Mouse (Mus musculus) T-cell, adult 2 months (primary cell): ENCODE measurements around the gene Cope.

ENCODE experiments used
- DNase-seq: peaks from one replicate; pipeline ENCODE4 v3.0.0; 2022; ENCODE audit warnings: low spot score

Cope gene

GRCm38 (mm10) chr8:70313399-70313798 lies 11.1 kb downstream of the Cope start:
- no peak for DNase-seq

- DNase-seq, result no peak
Observed at GRCm38 (mm10) chr8:70315624-70316510, 13.5 kb downstream of the Cope start, which contains the start of gene Cers1. Gene Cers1 (plus strand): TSS chr8:70315775.

DNA sequence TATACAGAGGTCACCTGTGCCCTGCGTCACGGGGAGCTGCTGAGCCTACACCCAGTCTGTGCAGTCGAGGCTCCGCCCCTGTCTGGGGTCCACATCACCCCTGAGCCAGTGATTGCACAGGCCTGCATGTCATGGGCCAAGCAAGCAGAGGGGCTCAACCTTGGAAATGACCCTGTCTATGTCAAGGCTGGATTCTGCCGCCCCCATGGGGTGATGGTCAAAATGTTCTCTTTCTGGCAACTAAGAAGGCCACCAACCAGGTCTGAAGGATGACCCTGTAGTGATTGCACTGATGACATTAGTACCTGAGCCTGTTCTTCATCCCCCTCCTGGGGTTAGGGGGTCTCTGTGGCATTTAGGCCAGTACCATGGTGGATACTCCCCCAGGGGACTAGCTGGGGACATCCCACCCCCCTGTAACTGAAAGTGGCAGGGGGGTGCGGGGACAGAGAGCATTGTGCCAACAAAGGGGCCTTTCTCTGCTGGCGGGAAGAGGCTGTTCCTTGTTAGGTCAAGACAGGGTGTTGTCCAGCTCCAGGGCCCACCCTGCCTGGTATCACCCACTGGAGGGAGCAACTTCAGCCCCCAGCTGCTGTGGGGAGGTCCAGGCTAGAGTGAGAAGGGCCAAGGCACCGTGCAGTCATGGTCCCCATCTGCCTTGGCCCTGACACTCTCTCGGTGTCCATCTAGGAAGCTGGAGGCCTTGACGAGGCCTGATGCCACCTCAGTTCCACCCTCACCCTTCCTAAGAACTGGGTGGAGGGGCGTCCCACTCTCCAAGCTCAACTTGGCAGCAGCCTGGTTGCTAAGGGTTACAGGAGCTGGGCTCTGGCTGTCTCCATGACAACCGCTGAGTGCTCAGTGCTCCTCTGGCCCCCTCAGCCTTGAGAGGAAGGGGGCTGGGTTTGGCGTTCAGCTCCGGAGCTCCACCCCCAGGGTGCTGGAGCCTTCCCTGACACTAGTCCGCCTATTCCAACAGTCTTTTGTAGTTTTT lies 14.5 kb downstream of the Cope start:
- no peak for DNase-seq

GRCm38 (mm10) chr8:70317872-70318271 lies 15.6 kb downstream of the Cope start:
- no peak for DNase-seq

DNA sequence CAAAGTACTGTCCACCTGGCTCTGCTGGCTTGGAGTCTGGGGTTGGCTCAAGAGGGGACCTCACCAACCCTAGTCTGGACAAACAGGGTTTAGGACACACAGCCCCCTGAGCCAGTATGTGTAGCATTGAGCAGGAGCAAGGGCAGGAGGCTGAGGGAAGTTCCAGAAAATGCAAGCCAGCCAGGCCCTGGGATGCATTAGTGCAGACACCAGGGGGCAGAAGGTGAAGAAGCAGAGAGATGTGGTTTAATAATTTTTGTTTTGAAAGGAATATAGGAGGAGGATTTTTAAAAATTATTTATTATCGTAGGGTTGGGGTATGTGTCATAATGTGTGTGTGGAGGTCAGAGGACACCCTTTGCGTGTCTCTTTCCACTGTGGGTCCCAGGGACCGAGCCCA lies 21.4 kb downstream of the Cope start:
- no peak for DNase-seq

DNA sequence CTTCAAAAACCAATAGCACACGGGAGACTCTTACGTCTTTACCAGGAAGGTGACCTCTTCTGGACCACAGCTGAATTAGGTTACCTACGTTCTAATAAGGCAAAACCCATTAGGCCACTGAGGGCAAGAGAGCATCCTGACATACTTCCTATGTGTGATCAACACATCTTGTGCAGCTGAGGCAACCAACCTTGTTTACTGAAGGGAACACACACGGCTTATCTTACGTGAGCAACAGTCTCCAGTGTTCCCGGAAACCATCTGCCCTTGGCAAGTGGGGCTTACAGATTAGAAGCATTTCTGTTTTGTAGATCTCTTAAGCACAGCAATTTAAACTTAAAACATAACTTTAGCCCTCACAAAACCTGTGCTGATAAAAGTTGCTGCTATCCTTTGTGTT lies 25.2 kb downstream of the Cope start:
- DNase-seq, result no peak

- no peak for DNase-seq
Observed at GRCm38 (mm10) chr8:70329124-70329834, 27.0 kb downstream of the Cope start, which contains the start of gene Gdf1. Gene Gdf1 (plus strand): TSS chr8:70329817.

- no peak for DNase-seq
Observed at GRCm38 (mm10) chr8:70329835-70330740, 27.8 kb downstream of the Cope start.

DNA sequence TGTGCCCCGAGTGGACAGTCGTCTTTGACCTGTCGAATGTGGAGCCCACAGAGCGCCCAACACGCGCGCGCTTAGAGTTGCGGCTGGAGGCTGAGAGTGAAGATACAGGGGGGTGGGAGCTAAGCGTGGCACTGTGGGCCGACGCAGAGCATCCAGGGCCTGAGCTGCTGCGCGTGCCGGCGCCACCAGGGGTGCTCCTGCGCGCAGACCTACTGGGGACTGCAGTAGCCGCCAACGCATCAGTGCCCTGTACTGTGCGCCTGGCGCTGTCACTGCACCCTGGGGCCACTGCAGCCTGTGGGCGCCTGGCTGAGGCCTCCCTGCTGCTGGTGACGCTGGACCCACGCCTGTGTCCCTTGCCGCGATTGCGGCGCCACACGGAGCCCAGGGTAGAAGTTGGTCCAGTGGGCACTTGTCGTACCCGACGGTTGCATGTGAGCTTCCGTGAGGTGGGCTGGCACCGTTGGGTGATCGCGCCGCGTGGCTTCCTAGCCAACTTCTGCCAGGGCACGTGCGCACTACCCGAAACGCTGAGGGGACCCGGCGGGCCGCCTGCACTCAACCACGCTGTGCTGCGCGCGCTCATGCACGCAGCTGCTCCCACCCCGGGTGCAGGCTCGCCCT lies 28.5 kb downstream of the Cope start:
- DNase-seq, result no peak

DNA sequence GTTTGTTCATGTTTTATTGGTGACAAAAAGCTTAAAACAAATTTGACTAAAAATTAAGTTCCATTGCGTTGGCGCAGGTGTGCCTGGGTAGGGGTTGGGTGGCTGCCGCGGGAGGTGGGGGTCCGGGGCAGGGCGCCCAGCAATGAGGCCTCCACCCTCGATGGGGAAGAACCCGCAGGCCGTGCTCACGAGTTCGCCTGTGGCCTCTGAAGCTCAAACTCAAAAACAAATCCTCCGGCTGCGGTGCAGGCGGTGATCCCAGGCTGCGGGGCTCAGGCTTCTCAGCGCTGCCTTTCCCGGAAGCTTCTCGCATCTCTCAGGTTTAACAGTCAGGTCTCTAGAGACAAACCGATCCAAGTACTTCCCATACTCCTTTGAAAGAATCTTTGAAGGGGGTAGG lies 29.2 kb downstream of the Cope start:
- DNase-seq, result no peak

- no peak for DNase-seq
Observed at GRCm38 (mm10) chr8:70332070-70332877, 30.0 kb downstream of the Cope start.

DNA sequence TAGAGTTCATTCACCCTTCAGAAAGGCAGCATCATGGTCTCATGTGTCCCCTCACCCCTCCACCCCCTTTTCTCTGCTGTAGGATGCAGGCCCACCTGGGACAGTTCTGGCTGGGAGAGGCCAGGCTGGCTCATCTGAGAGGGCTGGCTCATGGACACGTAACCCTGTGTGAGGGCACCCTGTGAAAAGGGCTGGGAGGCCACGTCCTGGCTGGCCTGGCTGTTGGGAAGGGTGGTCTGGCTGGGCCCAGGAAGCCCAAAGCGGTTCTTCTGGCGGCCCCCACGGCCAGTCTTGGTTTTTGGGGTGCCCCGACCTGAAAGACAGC lies 30.5 kb downstream of the Cope start:
- no peak for DNase-seq

GRCm38 (mm10) chr8:70338931-70339330 lies 36.6 kb downstream of the Cope start:
- no peak for DNase-seq

- DNase-seq, result no peak
Observed at GRCm38 (mm10) chr8:70340659-70341058, 38.3 kb downstream of the Cope start.

DNA sequence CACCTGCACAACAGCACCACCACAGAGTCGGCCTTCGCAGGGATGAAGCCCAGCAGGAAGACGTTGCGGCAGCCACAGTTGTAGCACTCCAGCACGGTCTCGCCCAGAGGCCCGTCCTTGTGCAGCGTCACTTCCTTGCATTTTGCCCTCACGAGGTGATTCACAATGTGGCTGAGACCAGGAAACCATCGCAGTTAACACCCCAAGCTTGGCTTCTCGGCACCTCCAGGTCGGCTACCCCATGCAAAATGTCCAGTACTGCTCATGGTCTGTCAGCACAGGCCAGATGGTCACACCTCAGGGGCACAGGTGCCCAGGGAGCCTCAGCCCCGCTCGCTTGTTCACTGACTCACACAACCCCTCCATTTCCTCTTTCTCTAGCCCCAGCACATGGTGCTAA lies 39.7 kb downstream of the Cope start:
- no peak for DNase-seq

- no peak for DNase-seq
Observed at GRCm38 (mm10) chr8:70343076-70343475, 40.8 kb downstream of the Cope start.

DNA sequence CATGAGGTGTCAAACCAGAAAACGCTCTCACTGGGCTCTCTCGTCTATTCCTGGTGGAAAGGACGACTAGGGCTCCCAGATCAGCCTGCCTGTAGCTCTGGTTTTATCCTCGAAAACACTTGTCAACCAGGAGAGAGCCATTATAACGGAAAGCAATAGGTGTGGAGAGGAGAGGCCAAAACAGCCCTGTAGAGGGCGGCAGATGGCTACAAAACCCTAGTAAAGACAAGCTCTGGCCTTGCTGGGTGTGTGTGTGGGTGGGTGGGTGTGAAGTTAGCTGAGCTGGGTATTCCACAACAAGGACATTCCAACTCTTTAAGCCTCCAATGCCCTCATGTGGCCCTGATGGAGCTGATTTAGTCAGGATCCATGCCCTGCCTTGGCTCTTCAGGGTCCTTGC lies 41.4 kb downstream of the Cope start:
- no peak for DNase-seq

DNA sequence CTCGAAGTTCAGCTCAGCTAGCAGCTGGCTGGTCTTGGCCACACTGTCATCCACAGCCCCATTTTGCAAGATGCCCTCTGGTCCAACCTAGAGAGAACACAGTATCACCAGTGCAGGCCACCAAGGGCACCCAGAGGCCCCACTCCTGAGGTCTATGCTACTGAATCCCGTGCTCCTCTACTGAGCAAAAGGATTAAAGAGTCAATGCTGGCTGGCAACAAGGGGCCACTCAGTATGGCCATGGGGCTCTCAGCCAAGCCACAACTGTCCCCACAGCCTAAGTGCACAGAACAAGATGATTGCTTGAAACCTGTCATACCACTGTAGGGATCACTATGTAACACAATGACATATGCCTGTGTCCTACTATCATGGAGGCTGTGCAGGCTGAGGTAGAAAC lies 42.0 kb downstream of the Cope start:
- DNase-seq, result no peak

DNA sequence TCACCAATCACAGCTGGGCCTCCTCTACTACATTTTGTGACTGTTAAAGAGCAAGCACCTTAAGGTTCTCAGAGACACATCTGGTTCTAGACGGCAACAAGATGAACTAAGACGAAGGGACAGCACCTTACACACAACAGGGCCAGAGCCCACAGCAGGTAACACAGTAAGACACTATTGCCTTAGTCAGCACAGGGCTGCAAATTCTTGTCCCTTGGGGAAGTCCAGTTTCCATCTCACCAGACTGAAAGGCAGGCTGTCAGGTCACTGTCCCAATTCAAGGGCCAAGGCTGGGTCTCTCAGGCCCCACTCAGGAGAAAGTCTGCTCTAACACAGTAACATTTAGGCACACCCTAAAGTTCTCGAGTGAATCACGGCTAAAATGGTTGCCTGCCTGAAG lies 45.1 kb downstream of the Cope start:
- DNase-seq, result no peak
